Mouse (Mus musculus) midbrain, postnatal 0 days (tissue): ENCODE measurements around the gene Bid. TPM values are rescaled to one million over a fixed set of nuclear protein-coding genes. Genes with fewer than 3 reads are reported as not detected.

Source experiments
- ATAC-seq: fragments of 200-750 bp; cut with Nextera tagmentation; 2 replicates; pipeline ENCODE4 v1.8.0; 2017; ENCODE audit warnings: moderate number of reproducible peaks, mild to moderate bottlenecking, moderate TSS enrichment, moderate library complexity; ENCODE audit not compliant: low FRiP score
- DNase-seq: peaks from one replicate; pipeline ENCODE4 v3.0.0-alpha.2; 2015; ENCODE audit warnings: low spot score
- H3K27ac ChIP-seq: fragments of 300-500 bp; sonication (generic); 2 replicates; pipeline ENCODE4 v1.5.1; 2014; ENCODE audit warnings: low read depth, mild to moderate bottlenecking, low read length, mixed read lengths
- H3K27me3 ChIP-seq: fragments of 300-500 bp; sonication (generic); 2 replicates; pipeline ENCODE4 v1.6.1; 2014; ENCODE audit warnings: low read length, control low read depth, mixed read lengths; ENCODE audit not compliant: insufficient read depth
- H3K36me3 ChIP-seq: fragments of 300-500 bp; sonication (generic); 2 replicates; pipeline ENCODE4 v1.6.1; 2014; ENCODE audit warnings: low read length, control low read depth, mixed read lengths; ENCODE audit not compliant: insufficient read depth
- H3K4me1 ChIP-seq: fragments of 300-500 bp; sonication (generic); 2 replicates; pipeline ENCODE4 v1.6.1; 2014; ENCODE audit warnings: mild to moderate bottlenecking, control low read depth, antibody characterized with exemption, low read length, mixed read lengths; ENCODE audit not compliant: insufficient read depth
- H3K4me2 ChIP-seq: fragments of 300-500 bp; sonication (generic); 2 replicates; pipeline ENCODE4 v1.6.1; 2014; ENCODE audit warnings: low read depth, mild to moderate bottlenecking, low read length, mixed read lengths; ENCODE audit not compliant: poor library complexity, severe bottlenecking
- H3K4me3 ChIP-seq: fragments of 300-500 bp; sonication (generic); 2 replicates; pipeline ENCODE4 v1.5.1; 2014; ENCODE audit warnings: low read depth, mild to moderate bottlenecking, low read length, moderate library complexity
- H3K9ac ChIP-seq: fragments of 300-500 bp; sonication (generic); replicated peaks from 2 replicates; pipeline ENCODE4 v1.6.1; 2014; ENCODE audit warnings: mild to moderate bottlenecking, low read length, moderate library complexity, mixed read lengths; ENCODE audit not compliant: poor library complexity, severe bottlenecking
- H3K9me3 ChIP-seq: fragments of 300-500 bp; sonication (generic); 2 replicates; pipeline ENCODE4 v1.6.1; 2016; ENCODE audit warnings: low read length, control low read depth
- CTCF ChIP-seq: IDR thresholded peaks from 2 replicates; pipeline ENCODE4 v1.5.1; 2016; ENCODE audit warnings: antibody characterized with exemption, mild to moderate bottlenecking
- WGBS: fragments of 180-500 bp; shearing (Covaris S2); extraction: QIAGEN DNeasy Blood & Tissue Kit; methylation state at CpG from one replicate; pipeline ENCODE4 v1.1.7; 2014; 5-methylcytosine and 5-hydroxymethylcytosine counted together
- polyA plus RNA-seq: library from polyadenylated mRNA; unstranded; fragments of >200 nt; fragmentation: Nextera tagmentation; extraction: Ambion mirVana; gene quantifications from 2 replicates; pipeline ENCODE4 v1.2.1, GENCODE M21; 2015
- total RNA-seq: library from RNA; depleted of rRNA; stranded (reverse); fragments of >200 nt; gene quantifications from 2 replicates; pipeline ENCODE4 v1.2.3, GENCODE M21; 2014

The Bid gene
- total and polyA plus RNA-seq, 2 experiments from 2014 or later, result 36.3 to 55.6 TPM

DNA sequence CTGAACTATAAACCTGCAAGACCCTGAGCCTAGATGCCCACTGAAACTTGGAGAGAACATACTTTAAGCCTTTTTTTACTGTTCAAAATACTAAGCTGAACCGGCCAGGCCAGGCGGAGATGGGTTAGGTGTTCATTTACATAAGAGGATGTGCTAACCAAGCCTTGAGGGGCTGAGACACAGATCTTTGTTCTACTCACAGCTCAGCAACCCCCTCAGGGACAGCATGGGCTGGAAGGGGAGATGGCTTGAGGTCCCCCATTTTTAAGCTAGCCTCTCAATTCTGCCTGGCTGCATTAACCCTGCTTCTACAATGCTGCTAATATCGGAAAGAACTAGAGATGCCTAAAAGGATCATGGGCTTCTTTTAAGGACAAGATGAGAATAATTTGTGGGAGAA lies 23.1 kb upstream of the Bid start:
- H3K4me1 ChIP-seq, result no peaks in the 10 kb centered on the region
- H3K27me3 ChIP-seq, result no peaks in the 10 kb centered on the region
- no peak overlapping the region for H3K4me3 ChIP-seq
- 84% methylated on average over 3 of the region's 3 CpGs for WGBS
- H3K9ac ChIP-seq, result no peak overlapping the region
- no peak overlapping the region for H3K4me2 ChIP-seq
- no peak for DNase-seq
- TF ChIP-seq CTCF, result no peak
- peaks cover 17% of the 10 kb centered on the region for H3K36me3 ChIP-seq
- no peak for ATAC-seq
- no peaks in the 10 kb centered on the region for H3K9me3 ChIP-seq
- no peak overlapping the region for H3K27ac ChIP-seq

DNA sequence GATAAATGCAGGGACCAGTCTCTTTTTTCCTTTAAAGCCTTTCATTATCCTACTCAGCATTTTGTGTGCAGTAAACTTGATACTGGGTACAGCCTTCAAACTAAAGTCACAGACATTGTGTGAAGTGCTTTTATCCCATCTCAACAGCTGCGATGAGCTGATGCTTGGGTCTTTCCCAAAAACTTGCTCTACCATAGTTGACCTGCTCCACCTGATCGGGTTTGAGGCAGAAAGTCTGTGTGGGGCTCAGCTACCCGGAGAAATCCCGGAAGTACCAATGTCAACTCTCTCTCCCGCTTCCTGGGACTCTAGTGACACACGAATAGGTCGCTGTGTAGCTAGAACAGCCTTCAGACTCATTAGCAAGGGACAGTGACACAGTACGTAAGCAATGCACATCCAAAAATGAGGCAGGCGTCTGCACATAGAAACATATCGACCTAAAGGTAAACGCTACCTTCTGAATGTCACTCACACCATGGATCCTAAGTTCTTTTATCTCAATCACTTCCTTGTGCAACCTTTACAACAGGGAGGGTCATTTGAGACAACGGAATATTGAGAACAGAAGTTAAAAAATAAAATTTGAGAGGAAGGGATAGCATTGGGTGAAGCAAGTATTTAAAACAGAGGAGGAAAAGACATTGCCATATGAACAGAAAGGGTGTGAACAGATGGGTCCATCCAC lies 22.3 kb upstream of the Bid start:
- no peaks in the 10 kb centered on the region for H3K27me3 ChIP-seq
- H3K4me1 ChIP-seq, result no peaks in the 10 kb centered on the region
- no peak overlapping the region for H3K4me3 ChIP-seq
- H3K9me3 ChIP-seq, result no peaks in the 10 kb centered on the region
- H3K36me3 ChIP-seq, result peaks cover 26% of the 10 kb centered on the region
- ATAC-seq (no peak), DNase-seq (no peak)
- H3K9ac ChIP-seq, result no peak overlapping the region
- 95% methylated on average over 12 of the region's 12 CpGs for WGBS
- H3K4me2 ChIP-seq, result no peak overlapping the region
- TF ChIP-seq CTCF, result no peak
- H3K27ac ChIP-seq, result no peak overlapping the region

DNA sequence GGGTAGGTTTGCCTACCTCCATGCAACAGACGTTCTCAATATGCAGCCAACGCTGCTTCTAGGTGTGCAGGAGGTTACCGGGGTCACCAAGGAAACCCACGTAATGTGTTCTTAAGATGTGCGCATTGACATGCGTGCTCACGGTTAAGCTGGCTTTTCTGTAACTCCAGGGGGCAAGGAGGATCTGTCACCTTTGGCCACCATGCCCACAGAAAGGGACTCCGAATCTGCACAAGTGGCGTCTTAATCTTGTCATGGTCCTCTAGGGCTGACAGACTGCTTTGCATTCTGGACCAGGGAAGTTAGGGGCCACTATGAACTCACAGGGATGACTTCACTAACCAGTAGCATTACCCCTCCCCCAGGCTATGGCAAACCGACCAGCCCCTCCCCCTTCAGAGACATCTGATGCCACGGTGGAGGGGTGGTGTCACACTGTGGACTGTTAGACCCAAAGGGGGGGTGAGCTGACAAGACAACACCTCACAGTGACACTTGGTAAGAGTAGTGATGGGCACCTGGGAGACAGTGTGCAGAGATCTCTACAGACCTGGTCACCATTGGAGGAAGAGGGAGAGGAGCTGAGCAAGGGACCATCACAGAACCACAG lies 21.5 kb upstream of the Bid start:
- TF ChIP-seq CTCF, result no peak
- ATAC-seq (no peak), DNase-seq (no peak)
- Histone ChIP-seq H3K9ac (no peak overlapping the region), H3K27ac (no peak overlapping the region), H3K4me2 (no peak overlapping the region), H3K36me3 (peaks cover 34% of the 10 kb centered on the region), H3K4me3 (no peak overlapping the region), H3K27me3 (no peaks in the 10 kb centered on the region), H3K4me1 (no peaks in the 10 kb centered on the region), H3K9me3 (no peaks in the 10 kb centered on the region)
- 58% methylated on average over 11 of the region's 11 CpGs for WGBS

DNA sequence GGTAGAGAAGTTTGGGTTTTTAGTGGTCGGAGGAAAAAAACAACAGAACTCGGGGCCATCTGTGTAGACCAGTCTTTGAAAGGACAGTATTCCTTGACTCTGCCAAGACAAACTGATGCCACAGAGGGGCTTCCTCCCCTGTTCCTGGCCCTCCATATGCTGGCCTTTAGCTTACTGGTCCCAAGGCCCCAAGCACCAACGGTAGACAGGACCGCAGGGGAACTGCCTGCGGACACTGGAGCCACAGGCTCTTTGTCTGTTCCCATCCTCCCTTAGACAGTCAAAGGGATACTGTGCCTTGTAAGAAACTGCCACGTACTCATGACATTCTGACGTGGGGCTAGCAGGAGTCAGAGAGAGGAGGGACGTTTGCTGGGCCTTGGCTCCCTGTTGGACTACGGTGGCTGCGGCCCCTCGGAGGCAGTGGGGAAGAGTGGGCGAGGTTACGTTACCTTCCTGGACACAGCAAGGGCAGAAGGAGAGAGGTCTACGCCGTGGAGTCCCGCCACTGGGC lies 20.5 kb upstream of the Bid start:
- WGBS, result 87% methylated on average over 16 of the region's 16 CpGs
- peaks cover 43% of the 10 kb centered on the region for H3K36me3 ChIP-seq

DNA sequence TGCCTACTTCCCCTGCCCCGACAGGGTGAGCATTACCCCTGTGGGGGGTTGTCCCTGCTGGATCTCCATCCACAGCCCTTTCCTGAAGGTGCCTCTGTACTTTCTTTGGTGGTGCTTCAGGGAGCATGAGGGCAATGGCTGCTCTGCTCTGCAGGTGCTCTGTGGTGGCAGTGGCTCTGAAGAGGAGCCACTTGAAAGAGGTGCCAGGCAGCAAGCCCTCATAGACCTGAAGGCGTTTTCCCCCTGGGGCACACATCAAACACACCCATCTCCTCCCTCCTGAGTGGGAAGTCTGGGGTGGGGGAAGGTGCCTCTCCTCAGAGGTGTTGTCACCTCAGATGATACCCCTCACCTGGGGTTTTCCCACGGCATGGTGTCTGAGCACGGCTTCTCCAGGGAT lies 17.5 kb upstream of the Bid start:
- no peaks in the 10 kb centered on the region for H3K27me3 ChIP-seq
- DNase-seq (no peak), ATAC-seq (no peak)
- WGBS, result 78% methylated on average over 4 of the region's 4 CpGs
- no peak overlapping the region for H3K27ac ChIP-seq
- H3K4me3 ChIP-seq, result no peak overlapping the region
- TF ChIP-seq CTCF, result no peak
- no peaks in the 10 kb centered on the region for H3K4me1 ChIP-seq
- no peaks in the 10 kb centered on the region for H3K9me3 ChIP-seq
- H3K36me3 ChIP-seq, result peaks cover 52% of the 10 kb centered on the region
- no peak overlapping the region for H3K9ac ChIP-seq
- no peak overlapping the region for H3K4me2 ChIP-seq

More for the DNA sequence above, 20.5 kb upstream of the Bid start:
- ATAC-seq (no peak), DNase-seq (no peak)
- no peaks in the 10 kb centered on the region for H3K27me3 ChIP-seq
- TF ChIP-seq CTCF, result no peak
- no peak overlapping the region for H3K4me2 ChIP-seq
- no peak overlapping the region for H3K9ac ChIP-seq
- H3K4me1 ChIP-seq, result no peaks in the 10 kb centered on the region
- H3K27ac ChIP-seq, result no peak overlapping the region
- no peaks in the 10 kb centered on the region for H3K9me3 ChIP-seq
- no peak overlapping the region for H3K4me3 ChIP-seq

DNA sequence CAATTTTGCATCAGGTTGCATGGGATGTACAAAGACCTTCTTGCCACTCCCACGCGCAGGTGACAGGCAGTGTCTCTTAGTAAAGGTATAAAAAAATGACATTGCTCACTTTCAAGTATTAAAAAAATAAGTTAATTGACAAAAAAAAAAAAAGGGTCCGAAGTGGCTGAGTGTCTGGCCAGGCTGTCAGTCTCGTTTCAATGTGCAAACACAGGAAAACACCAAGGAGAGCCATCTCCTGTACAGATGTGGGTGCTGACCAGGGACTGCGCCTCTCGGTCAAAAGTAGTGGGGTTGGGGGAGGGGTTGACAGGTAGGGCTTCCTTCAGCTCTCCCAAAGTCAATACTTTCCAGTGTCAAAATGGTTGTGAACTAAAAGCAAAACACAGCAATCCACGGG lies 17.0 kb upstream of the Bid start:
- no peak overlapping the region for H3K4me3 ChIP-seq
- peaks cover 56% of the 10 kb centered on the region for H3K36me3 ChIP-seq
- ATAC-seq, result no peak
- H3K4me2 ChIP-seq, result no peak overlapping the region
- no peak for DNase-seq
- H3K27me3 ChIP-seq, result no peaks in the 10 kb centered on the region
- H3K27ac ChIP-seq, result no peak overlapping the region
- no peaks in the 10 kb centered on the region for H3K4me1 ChIP-seq
- no peaks in the 10 kb centered on the region for H3K9me3 ChIP-seq
- TF ChIP-seq CTCF, result no peak
- no peak overlapping the region for H3K9ac ChIP-seq
- 87% methylated on average over 7 of the region's 7 CpGs for WGBS
